Mouse (Mus musculus) bone marrow macrophage, adult 2 months (primary cell): Measurements from ENCODE around the gene Pdk2.

ENCODE experiments used
- CTCF ChIP-seq: IDR thresholded peaks from 2 replicates; pipeline ENCODE4 v1.5.1; 2012; ENCODE audit warnings: low read depth, mild to moderate bottlenecking, low read length, moderate library complexity
- POLR2A ChIP-seq: IDR thresholded peaks from 2 replicates; pipeline ENCODE4 v1.6.1; 2012; ENCODE audit warnings: mild to moderate bottlenecking, low read depth, low read length, borderline replicate concordance

- TF ChIP-seq CTCF (peak; percentile 40; the same call in 1 of the 2 replicates), POLR2A (0 out of 2 replicates have a peak, but pooled peaks have one; percentile 34)
These were observed 942 bp upstream of the Pdk2 start for GRCm38 (mm10) chr11:95042096-95042495.
